In genomic region chr2:160921285-160921684, GRCm38 (mm10) we compare ENCODE assay signal across 15 mouse cellular contexts. TPM values are rescaled to one million over a fixed set of nuclear protein-coding genes. Genes with fewer than 3 reads are reported as not detected.
"Had no signal": no experiment of that assay in that cellular context is flagged by ENCODE, and none has a peak within 500 bp of the region (broad histone marks: within the 10 kb centered on the region; RNA-seq: fewer than 3 reads in every experiment).

No protein-coding gene starts in this region.

- DNase-seq: kidney, adult 8-10 months; kidney, postnatal 25 days; lung, postnatal 10 days; right cerebral cortex, postnatal 14 days; thymus, postnatal 4 days had no signal

- H3K9ac ChIP-seq: limb, embryonic 13.5 days; liver, embryonic 15.5 days; neural tube, embryonic 13.5 days had no signal

- H3K4me1 ChIP-seq: liver, embryonic 15.5 days; megakaryocyte, embryonic 14.5 days; neural tube, embryonic 13.5 days had no signal

- H3K27ac ChIP-seq: limb, embryonic 13.5 days; liver, embryonic 15.5 days; macrophage; neural tube, embryonic 13.5 days had no signal

- H3K4me2 ChIP-seq: limb, embryonic 13.5 days; liver, embryonic 11.5 days; liver, embryonic 15.5 days; midbrain, embryonic 11.5 days; neural tube, embryonic 13.5 days had no signal

- H3K4me3 ChIP-seq: limb, embryonic 13.5 days; liver, embryonic 15.5 days; megakaryocyte, embryonic 14.5 days; neural tube, embryonic 13.5 days had no signal

- H3K9me3 ChIP-seq: liver, embryonic 15.5 days; neural tube, embryonic 13.5 days had no signal

- H3K27me3 ChIP-seq: limb, embryonic 13.5 days; neural tube, embryonic 13.5 days had no signal

- H3K36me3 ChIP-seq: limb, embryonic 13.5 days; liver, embryonic 15.5 days; neural tube, embryonic 13.5 days had no signal

- ATAC-seq: inflammation-experienced regulatory T-cells, adult 6 months; midbrain, embryonic 16.5 days had no signal

RNA-seq across cellular contexts. Expression of gene Emilin3, which starts 9.2 kb away (rescaled TPM):
- polyA plus RNA-seq: inflammation-experienced regulatory T-cells, adult 6 months; macrophage; spleen, adult 2 months had no signal

RNA-seq across cellular contexts. Expression of gene Lpin3, which starts 40.8 kb away (rescaled TPM):
- polyA plus RNA-seq: macrophage had no signal
